Mouse (Mus musculus) left cerebral cortex, postnatal 25 days (tissue): ENCODE measurements around the gene Fbxo6. TPM values are rescaled to one million over a fixed set of nuclear protein-coding genes. Genes with fewer than 3 reads are reported as not detected.
"Not testable (repeated sequence)": the region's sequence is repeated elsewhere in the genome, so short reads cannot be mapped to it uniquely, and the experiment has no call there.

Experiments used
- DNase-seq, 2 experiments: peaks; one replicate each; pipeline ENCODE4 v3.0.0; 2022; ENCODE audit warnings: low spot score in 2 of 2, mixed read lengths in 1 of 2
- intact Hi-C: fragments of 180-260 bp; cut with DNase I; formaldehyde crosslinking; loops from one replicate; pipeline ENCODE4 v1.15.1; 2025
- total RNA-seq, 2 experiments: library from RNA; stranded (reverse); gene quantifications; 2 replicates each; pipeline ENCODE4 v1.2.3; 2021

Fbxo6 gene
- total RNA-seq = 10 to 100 TPM; 26.9 to 28.0 TPM

DNA sequence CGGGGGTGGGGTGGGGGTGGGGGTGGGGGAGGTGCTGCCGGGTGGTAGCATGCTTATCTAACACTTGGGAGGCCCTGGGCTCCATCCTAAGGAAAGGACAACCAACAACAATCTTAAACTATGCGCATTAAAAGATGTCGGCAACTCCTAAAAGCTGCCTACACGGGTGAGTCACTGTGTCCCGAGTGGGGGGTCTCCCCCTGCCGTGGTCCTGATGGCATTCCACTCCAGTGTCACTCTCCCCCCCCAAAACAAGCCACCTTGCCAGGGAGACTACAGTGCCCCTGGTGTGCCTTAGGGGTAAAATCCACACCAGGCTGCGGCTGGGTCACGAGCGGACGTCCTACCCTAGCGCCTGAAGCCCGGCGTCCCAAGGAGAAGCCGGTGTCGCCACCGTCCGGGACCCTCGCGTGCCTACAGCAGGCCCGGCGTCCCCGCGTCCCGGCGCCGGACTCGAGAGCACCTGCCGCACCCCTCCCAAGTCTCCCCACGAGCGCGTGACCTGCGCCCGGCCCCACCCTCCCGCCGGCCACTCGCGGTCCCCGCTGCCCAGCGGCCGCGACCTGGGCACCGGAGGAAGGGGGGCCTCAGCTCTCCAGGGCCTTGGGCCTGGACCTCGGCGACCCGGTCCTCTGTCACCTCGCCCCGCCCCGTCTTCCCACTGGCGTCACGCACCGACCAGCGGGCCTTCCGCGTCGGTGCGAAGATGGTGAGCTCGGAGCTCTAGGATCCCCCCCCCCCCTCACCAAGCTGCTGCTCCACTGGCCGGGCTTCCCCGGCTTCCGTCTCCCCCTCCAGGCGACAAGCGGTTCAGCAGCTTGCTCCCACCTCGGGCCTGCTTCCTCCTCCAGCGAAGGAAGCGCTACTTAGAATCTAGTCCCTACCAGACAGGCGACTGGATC is at the start of gene Fbxo6:
Gene Fbxo6, minus strand, starts transcription at position 874 of the 902 bp plus-strand sequence.
- intact Hi-C loops = no loop called here
- DNase-seq = peak; percentile 83 to 91

DNA sequence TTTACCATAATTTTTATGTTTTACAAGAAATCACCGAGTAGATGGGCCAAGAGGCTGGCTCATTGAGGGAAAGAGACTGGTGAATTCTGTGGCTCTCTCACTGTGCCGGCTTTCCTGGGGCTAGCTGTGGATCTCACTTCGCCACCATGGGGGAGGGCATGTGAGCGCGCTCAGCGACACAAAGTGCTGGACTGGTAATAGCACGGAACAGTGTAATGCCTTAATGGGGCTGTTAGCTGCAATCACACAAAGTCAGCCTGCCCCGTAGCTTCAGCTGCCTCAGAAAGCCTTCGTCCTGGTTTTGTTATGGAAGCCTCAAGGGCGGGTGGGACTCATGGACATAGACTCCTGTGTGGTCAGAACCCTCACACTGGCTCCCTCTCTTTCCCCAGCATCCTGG is 46.8 kb upstream of the Fbxo6 start:
- intact Hi-C loops = no loop called here
- no peak for DNase-seq

- intact Hi-C loops = no loop called here
- no peak for DNase-seq
These were observed 42.5 kb upstream of the Fbxo6 start for GRCm38 (mm10) chr4:148194400-148194799.

GRCm38 (mm10) chr4:148192707-148193245 is 40.8 kb upstream of the Fbxo6 start:
- no peak for DNase-seq
- intact Hi-C loops = no loop called here

DNA sequence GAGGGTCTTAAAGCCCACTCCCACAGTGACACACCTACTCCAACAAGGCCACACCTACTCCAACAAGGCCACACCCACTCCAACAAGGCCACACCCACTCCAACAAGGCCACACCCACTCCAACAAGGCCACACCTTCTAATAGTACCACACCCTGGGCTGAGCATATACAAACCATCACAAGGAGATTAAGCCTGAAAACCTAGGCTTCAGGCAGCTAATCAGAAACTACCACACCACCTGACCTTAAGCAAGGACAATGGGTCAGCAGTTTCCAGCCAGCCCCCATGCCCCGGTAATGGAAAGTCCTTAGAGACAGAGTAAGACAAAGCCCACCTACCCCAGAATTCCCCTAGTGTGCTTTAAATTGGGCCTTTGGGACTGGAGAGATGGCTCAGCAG is 36.8 kb upstream of the Fbxo6 start:
- DNase-seq, intact Hi-C loops: not testable (repeated sequence)

DNA sequence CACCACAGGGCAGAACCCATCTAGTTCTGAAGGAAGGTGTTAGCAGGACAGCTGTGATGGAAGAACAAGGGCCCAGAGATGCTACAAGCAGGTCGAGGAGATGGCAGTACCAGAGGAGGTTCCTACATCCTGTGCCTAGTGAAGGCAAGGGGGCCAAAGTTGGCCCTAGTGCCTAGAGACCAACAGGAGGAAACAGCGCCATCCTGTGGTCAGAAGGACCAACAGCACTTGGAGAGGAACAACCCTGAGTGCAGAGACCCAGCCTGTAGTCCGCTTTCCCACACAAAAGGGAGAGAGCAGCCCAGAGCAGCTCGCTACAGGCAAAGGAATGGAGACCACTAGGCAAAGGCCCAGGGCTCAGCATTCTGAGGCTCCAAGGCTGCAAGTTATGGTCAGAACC is 33.9 kb upstream of the Fbxo6 start:
- no peak for DNase-seq
- intact Hi-C loops = no loop called here

DNA sequence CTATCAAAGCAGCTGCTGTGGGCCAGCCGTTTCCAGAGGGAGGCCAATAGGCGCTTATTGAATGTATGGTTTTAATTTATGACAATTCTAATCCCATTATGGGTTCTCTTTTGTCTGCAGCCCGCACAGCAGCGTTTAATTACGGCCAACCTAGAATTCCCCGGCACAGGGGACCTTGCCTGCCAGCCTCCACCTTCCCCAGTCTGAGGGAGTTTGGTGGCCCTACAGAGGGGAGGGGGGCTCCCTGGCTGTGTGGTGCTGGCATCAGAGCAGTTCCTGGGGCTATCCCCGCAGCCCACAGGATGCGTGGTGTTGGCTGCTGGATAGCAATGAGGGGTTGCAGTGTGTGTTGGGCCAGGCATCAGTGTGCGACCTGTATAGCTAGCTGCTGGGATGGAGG is 32.6 kb upstream of the Fbxo6 start:
- intact Hi-C loops = no loop called here

DNA sequence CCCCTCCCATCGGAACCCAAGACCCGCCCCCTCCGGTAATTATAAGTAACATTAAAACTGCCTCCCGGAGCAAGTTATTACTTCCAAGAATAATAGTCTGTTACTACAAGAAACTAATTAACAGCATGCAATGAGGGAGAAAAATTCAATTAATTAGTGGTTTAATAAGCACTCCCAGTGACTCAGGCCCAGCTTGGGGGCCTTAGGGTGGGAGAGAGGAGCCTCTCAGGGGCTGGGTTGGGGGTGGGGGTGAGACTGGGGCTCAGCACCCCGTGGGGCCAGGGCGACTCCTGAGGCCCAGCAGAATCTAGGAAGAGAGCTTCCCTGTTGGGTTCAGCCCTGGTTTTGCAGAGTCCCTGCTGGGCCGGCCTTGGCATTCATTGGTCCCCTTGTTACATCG is 30.4 kb upstream of the Fbxo6 start:
- DNase-seq = no peak
- intact Hi-C loops = no loop called here

More for the DNA sequence above, 32.6 kb upstream of the Fbxo6 start:
- DNase-seq = no peak

- intact Hi-C loops = no loop called here
- no peak for DNase-seq
These were observed 29.5 kb upstream of the Fbxo6 start for GRCm38 (mm10) chr4:148181483-148181882.

DNA sequence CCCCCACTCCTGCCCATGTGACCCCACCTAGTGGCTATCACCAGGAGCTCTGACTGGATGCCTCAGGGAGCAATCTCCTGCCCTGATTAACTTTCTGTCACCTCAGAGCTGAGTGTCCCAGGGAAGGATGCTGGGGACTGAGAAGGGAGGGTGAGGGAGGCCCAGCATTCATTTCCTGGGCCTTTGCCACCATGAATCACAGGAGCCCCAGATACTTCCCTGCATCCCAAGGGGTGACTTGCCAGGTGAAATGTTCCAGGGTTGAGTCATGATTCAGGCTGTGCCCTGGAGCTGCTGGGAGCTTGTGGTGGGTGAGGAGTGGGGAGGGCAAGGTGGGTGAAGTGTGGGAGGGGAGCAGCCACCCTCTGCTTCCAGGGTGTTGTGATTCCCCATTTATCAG is 25.8 kb upstream of the Fbxo6 start:
- no peak for DNase-seq
- intact Hi-C loops = no loop called here

GRCm38 (mm10) chr4:148176603-148177002 is 24.7 kb upstream of the Fbxo6 start:
- DNase-seq, intact Hi-C loops: not testable (repeated sequence)

DNA sequence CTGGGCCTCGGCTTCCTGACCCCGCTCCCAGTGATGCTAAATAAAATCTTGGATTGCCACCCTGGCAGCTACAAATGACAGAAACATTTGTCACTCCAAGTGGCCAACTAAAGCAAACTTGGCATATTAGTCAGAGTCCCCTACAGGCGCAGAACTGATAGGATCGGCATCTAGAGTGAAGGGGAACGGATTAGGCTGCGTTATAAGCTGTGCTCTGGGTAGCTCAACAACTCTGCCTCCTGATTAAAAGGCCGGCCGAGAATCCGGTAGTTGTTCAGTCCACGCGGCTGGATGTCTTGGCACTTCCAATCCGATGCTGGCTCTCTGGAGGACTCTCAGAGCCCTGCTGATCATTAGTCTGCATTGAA is 22.5 kb upstream of the Fbxo6 start:
- DNase-seq = no peak
- intact Hi-C loops = loop anchor here (5.0 kb wide), 2 partner anchors 43 to 63 kb away; no protein-coding TSS in a partner anchor

- intact Hi-C loops = loop anchor here (5.0 kb wide), 2 partner anchors 43 to 63 kb away; no protein-coding TSS in a partner anchor
- DNase-seq = peak; percentile 70 to 83
These were observed 22.0 kb upstream of the Fbxo6 start for GRCm38 (mm10) chr4:148173811-148174494.

GRCm38 (mm10) chr4:148171261-148171660 is 19.3 kb upstream of the Fbxo6 start:
- DNase-seq = no peak
- intact Hi-C loops = loop anchor here (1.0 to 5.0 kb wide), 4 partner anchors 46 to 258 kb away; no protein-coding TSS in a partner anchor

- intact Hi-C loops = loop anchor here (1.0 to 5.0 kb wide), 4 partner anchors 46 to 258 kb away; no protein-coding TSS in a partner anchor
- DNase-seq = peak; percentile 71 to 74
These were observed 18.9 kb upstream of the Fbxo6 start for GRCm38 (mm10) chr4:148170842-148171241.

DNA sequence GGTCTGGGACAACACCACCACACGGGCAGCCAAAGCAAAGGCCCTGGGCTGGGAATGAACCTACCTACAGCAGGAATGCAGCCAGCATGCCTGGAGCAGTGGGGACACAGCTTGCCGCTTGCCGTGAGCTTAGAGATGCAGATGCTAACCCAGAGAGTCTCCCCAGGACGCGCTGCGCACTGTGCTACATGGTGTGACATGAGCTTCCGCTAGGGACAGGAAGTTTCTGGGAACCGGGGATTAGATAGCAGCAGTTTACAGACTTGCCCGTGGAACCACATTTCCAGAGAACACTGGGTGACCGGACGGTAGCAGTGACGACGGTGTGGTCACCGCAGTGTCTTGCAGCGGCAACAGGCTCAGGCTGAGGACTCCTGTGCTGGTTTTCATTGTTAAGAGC is 17.6 kb upstream of the Fbxo6 start:
- intact Hi-C loops = no loop called here
- no peak for DNase-seq

DNA sequence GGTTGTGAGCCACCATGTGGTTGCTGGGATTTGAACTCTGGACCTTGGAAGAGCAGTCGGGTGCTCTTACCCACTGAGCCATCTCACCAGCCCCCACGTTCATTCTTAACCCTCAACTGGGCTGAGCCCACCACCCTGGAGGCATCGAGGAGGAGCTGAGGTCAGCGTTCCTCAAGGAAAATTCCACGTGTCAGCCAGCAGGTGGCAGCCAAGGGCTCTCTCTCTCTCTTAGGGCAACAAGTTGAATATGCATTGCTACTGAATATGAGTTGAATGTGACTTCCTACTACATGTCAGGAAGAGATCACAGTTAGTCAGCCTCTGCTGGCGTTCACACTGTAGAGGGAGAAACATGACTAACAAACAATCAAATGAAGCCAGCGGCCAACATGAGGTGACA is 16.3 kb upstream of the Fbxo6 start:
- intact Hi-C loops = no loop called here
- DNase-seq = peak in 1 of 2 experiments; percentile 61

GRCm38 (mm10) chr4:148166986-148167385 is 15.0 kb upstream of the Fbxo6 start:
- peak; percentile 64 to 69 for DNase-seq
- intact Hi-C loops = no loop called here

GRCm38 (mm10) chr4:148166431-148166830 is 14.5 kb upstream of the Fbxo6 start:
- intact Hi-C loops = no loop called here
- peak; percentile 69 to 83 for DNase-seq

DNA sequence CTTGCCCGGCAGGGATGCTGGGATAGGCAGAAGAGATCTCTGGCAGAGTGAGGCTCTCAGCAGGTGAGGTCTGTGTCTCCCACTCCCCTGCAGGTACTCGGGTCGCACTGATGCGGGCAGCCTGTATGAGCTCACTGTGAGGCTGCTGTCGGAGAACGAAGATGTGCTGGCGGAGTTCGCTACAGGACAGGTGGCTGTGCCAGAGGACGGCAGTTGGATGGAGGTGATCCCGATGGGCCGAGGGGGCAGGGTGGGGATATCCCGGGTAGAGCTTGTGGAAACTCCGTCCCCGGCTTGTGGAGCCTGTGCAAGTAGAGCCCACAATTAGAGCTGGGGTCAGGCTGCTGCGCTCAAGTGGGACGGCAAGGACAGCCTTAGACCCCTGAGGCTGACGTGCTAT is 13.6 kb upstream of the Fbxo6 start:
- no peak for DNase-seq
- intact Hi-C loops = no loop called here
